Mouse (Mus musculus) cerebellum, adult 11-12 months (tissue): ENCODE measurements at regions not wholly inside any gene's neighbourhood (a gene's known extent, or its start where the extent isn't known, plus 50 kb on each side); places are given as distances from the start of the nearest gene placed in this dataset.

Experiments used
- DNase-seq: peaks from one replicate; pipeline ENCODE4 v3.0.0; 2022

DNA sequence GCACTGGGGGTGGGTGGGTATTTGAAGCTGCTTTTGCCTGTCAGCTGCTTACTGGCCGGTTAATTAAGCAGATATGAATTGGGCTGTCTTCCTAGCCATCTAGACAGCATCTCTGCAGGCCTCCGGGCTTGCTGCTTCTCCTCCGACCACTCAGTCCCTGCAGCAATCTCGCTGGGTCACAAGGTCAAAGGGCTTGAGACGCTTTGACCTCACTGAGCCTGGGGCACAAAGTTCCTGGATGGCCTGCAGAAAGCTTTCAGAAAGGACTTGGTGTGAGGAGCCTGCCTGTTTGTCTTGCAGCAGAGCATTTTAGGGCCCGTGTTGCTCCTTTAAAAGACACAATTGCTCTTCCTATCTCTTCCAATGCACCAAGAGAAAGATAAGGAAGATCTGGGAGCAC lies 83.7 kb upstream of the Ppp2r5a start:
- no peak for DNase-seq

DNA sequence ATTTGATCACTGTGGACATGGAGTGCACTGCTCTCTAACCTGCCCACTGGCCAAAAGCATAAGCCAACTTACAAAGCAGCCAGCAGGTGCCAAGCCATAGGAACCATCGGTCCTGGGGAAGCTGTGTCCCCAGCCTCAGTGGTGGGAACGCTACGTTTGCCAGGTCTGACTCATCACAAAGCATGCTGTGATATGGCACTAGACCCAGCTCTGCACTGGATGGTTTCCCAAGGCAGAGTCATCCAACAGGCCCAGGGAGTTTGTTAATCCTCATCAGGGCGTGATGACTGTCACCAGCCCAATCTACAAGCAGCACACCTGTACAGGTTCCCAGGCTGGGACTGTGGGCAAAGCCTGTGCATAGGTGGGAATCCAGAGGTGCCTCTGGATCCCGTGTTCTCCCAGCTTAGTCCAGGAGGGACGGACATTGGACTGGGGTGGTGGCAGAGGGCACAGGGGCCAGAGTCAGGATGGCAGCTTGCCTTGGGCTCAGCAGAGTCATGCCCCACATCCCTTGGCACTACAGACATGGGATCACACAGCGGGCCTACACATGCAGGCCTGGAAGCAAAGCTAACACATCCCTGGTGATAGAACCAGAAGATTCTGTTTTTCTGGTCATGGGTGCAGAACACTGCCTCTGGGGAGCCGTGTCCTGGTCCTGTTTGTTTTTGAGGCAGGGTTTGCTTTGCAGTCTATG lies 81.8 kb upstream of the Ppp2r5a start:
- DNase-seq, result peak; percentile 87

- DNase-seq, result no peak
Measured at GRCm38 (mm10) chr1:191479906-191480379, 76.9 kb upstream of the Ppp2r5a start.

GRCm38 (mm10) chr1:191472551-191472950 lies 69.5 kb upstream of the Ppp2r5a start:
- no peak for DNase-seq

- DNase-seq, result no peak
Measured at GRCm38 (mm10) chr1:191471489-191471888, 68.4 kb upstream of the Ppp2r5a start.

DNA sequence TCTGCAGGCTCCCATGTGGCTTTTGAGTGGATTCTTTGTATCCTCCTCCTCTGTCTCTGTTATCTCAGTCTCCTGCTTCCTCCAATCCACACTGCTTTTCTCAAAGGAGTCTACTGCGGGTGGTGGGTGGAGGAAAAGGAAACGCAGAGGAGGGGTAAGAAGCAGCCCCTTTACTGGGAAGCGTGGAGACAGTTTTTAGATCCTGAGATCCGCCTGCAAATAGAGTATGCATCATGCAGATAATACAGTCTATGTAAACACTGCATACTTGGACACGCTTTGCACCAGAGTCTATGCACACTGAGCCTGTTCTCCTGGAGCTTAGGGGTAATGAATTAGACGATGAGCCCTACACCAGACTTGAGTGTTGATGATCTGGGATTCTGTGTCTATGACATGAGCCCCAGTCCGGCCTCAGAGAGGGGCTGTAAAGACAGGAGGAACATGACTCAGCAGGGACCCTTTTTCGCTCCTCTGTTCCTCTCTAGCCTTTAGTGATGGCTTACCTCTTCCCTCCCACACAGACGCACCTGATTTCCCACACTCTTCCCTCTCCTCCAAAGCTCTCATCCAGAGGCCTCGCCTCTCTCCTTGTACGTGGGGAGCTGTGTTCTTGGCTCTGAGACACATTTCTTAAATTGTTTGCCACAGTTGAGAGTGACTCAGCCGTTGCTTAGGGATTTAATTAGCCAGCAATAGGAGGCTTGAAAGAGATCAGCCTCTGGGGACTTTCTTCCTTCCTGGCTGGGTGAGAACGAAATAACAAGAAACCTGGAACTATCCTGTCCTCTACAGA lies 67.3 kb upstream of the Ppp2r5a start:
- no peak for DNase-seq

GRCm38 (mm10) chr1:191468837-191469529 lies 65.9 kb upstream of the Ppp2r5a start:
- no peak for DNase-seq

DNA sequence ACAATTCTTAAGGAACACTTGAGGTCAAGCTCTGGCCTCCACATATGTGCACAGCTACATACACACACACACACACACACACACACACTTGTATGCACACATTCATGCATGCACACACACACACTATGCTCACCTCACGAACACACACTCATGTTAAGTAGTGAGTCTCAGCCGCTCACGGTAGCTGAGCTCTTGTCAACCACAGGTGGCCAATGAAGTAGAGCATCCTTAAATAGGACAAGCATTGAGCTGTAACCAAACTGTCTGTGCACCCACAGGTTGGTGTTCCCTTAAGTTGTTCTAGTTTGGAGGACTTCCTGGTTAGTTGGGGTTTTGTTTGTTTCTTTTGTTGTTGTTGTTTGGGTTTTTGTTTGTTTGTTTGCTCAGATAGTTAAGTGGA lies 63.2 kb upstream of the Ppp2r5a start:
- no peak for DNase-seq

DNA sequence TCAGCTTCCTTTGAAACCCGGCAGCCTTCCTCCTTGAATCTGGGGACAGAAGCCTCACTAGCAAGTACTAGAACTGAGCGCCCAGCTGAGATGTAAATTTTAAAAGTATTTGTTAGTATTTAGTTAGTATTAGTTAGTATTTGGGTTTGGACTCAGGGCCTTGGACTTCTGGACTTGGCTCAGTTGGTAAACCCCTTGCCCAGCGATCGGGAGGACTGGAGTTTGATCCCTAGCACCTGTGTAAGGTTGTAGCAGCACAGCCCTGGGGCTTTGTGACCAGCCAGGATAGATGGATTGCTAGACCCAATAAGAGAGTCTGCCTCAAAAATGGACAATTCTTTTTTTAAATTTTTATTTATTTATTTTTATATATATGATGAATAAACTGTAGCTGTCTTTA lies 62.7 kb upstream of the Ppp2r5a start:
- DNase-seq, result no peak

DNA sequence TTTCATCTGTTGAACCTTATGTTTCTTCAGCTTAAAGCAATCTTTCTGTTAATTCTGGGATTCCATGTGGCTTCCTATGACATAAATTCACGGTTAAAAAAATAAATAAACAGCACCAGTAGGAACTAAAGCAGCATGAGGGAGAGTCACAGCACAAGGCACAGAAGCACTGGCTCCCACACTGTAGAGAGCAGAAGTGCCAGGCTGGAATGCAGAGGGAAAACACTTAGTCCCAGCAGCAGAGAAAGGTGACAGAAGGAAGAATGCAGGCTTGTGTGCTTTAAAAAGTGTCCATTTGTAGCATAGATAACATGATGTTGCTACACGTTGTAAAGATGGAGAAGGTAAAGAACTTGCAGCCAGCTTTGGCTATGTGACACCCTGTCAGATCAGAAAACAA lies 62.1 kb upstream of the Ppp2r5a start:
- DNase-seq, result no peak

DNA sequence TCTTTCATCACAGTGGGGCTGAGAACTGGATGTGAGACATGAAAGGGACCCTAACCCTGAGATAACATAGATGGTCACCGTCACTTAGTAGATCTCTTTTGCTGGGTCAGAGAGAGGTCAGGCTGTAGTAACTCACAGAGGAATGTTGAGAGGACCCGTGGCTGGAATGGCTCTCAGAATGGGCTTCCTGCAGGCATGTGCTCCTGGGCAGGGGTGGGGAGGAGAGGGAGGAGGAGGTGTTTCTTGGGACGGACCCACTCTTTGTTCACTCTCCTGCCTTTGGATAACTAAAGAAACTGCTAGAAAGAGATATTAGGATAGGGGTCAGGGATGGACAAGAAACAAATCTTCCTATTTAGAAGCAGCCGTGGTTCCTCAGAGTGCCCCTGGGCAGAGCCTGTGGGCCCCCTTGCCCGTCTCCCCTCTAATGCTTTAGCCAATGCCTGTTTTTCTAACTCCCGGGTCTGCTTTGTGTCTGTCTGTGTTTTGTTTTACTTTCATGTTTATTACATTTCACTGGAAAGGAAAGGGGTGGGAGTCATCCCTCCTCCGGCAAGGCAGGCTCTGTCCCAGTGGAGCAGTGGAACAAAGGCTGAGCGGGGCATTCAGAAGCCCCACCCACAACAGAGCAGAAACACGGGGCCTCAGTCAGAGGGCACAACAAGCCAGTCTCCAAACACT lies 58.9 kb upstream of the Ppp2r5a start:
- no peak for DNase-seq

GRCm38 (mm10) chr1:191459066-191459465 lies 56.0 kb upstream of the Ppp2r5a start:
- DNase-seq, result no peak

- no peak for DNase-seq
Measured at GRCm38 (mm10) chr1:191458292-191458691, 55.2 kb upstream of the Ppp2r5a start.

GRCm38 (mm10) chr1:191457103-191457502 lies 54.0 kb upstream of the Ppp2r5a start:
- no peak for DNase-seq

- no peak for DNase-seq
Measured at GRCm38 (mm10) chr1:191454604-191455003, 51.5 kb upstream of the Ppp2r5a start.

GRCm38 (mm10) chr1:191453589-191453988 lies 50.5 kb upstream of the Ppp2r5a start:
- no peak for DNase-seq
